Mouse (Mus musculus): ENCODE results near the gene Ugt1a6b.

DNA sequence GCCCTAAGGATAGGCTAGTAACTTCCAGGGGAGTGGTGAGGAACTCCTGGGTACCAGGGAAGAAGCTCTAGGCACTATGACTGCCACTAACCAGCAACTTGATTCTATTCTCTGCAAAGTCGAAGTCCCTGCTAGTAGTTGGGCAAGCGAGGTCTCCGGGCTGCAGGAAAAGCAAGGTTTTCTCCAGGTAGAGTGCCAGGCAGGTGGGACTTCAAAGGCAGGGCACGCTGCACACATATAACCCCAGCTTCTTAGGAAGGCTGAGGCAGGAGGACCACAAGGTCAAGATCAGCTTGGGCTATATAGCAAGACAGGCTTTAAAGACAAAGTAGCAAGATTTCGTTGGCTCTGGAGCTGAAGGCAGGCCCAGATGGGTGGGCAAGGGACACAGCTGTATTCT lies 160.7 kb downstream of the Ugt1a6b start:
- TF ChIP-seq CTCF (IDR thresholded peaks at IDR 0.05; ENCODE audit: insufficient read depth, low read length) (no peak), POLR2A (IDR thresholded peaks at IDR 0.05; ENCODE audit: borderline replicate concordance, extremely low read depth, low read depth, low read length) (no peak)
